Mouse (Mus musculus) heart, embryonic 11.5 days (tissue): ENCODE measurements at regions not wholly inside any gene's neighbourhood (a gene's known extent, or its start where the extent isn't known, plus 50 kb on each side); places are given as distances from the start of the nearest gene placed in this dataset.

ENCODE experiments used
- ATAC-seq: fragments of 200-750 bp; cut with Nextera tagmentation; replicated peaks from 2 replicates; pipeline ENCODE4 v1.8.0; 2017; ENCODE audit warnings: moderate library complexity; ENCODE audit not compliant: insufficient number of reproducible peaks, low FRiP score, low TSS enrichment
- H3K27ac ChIP-seq: fragments of 300-500 bp; sonication (generic); 2 replicates; pipeline ENCODE4 v1.5.1; 2014; ENCODE audit warnings: mild to moderate bottlenecking, low read depth, low read length
- H3K27me3 ChIP-seq: fragments of 300-500 bp; sonication (generic); 2 replicates; pipeline ENCODE4 v1.6.1; 2014; ENCODE audit warnings: mild to moderate bottlenecking, low read length, mixed read lengths; ENCODE audit not compliant: control insufficient read depth, insufficient read depth
- H3K36me3 ChIP-seq: fragments of 300-500 bp; sonication (generic); 2 replicates; pipeline ENCODE4 v1.6.1; 2014; ENCODE audit warnings: mild to moderate bottlenecking, low read length, moderate library complexity, mixed read lengths; ENCODE audit not compliant: control insufficient read depth, insufficient read depth
- H3K4me1 ChIP-seq: fragments of 300-500 bp; sonication (generic); 2 replicates; pipeline ENCODE4 v1.6.1; 2014; ENCODE audit warnings: low read length; ENCODE audit not compliant: control insufficient read depth, insufficient read depth
- H3K4me2 ChIP-seq: fragments of 300-500 bp; sonication (generic); 2 replicates; pipeline ENCODE4 v1.6.1; 2014; ENCODE audit warnings: mild to moderate bottlenecking, moderate library complexity
- H3K4me3 ChIP-seq: fragments of 300-500 bp; sonication (generic); 2 replicates; pipeline ENCODE4 v1.5.1; 2014; ENCODE audit warnings: low read depth, low read length
- H3K9ac ChIP-seq: fragments of 300-500 bp; sonication (generic); 2 replicates; pipeline ENCODE4 v1.6.1; 2014; ENCODE audit warnings: mild to moderate bottlenecking, low read depth, low read length, moderate library complexity
- H3K9me3 ChIP-seq: fragments of 300-500 bp; sonication (generic); replicated peaks from 2 replicates; pipeline ENCODE4 v1.6.1; 2016; ENCODE audit warnings: low read length; ENCODE audit not compliant: control insufficient read depth
- WGBS: fragments of 180-500 bp; shearing (Covaris S2); extraction: QIAGEN DNeasy Blood & Tissue Kit; methylation state at CpG from one replicate; pipeline ENCODE4 v1.1.7; 2014; ENCODE audit not compliant: insufficient replicate concordance; 5-methylcytosine and 5-hydroxymethylcytosine counted together

- H3K9ac ChIP-seq: no peak overlapping the region
- peaks cover 3% of the 10 kb centered on the region; the same call in 1 of the 2 replicates for H3K27me3 ChIP-seq
- H3K27ac ChIP-seq: no peak overlapping the region
- H3K4me1 ChIP-seq: peaks cover 5% of the 10 kb centered on the region; the same call in 1 of the 2 replicates
- no peaks in the 10 kb centered on the region for H3K36me3 ChIP-seq
- WGBS: 61% methylated on average over 6 of the region's 6 CpGs
- ATAC-seq: no peak
- no peak overlapping the region for H3K4me2 ChIP-seq
- 0 out of 2 replicates have a peak, but pooled peaks cover 2% of the 10 kb centered on the region for H3K9me3 ChIP-seq
- no peak overlapping the region for H3K4me3 ChIP-seq
Observed at GRCm38 (mm10) chr5:119379915-119380432, 290.5 kb upstream of the Tbx3 start.

- 0 out of 2 replicates have a peak, but pooled peaks cover 2% of the 10 kb centered on the region for H3K9me3 ChIP-seq
- no peak for ATAC-seq
- WGBS: 80% methylated on average over 12 of the region's 12 CpGs
- H3K4me2 ChIP-seq: no peak overlapping the region
- H3K4me1 ChIP-seq: peaks cover 5% of the 10 kb centered on the region; the same call in 1 of the 2 replicates
- no peaks in the 10 kb centered on the region for H3K36me3 ChIP-seq
- peaks cover 3% of the 10 kb centered on the region; the same call in 1 of the 2 replicates for H3K27me3 ChIP-seq
- H3K27ac ChIP-seq: no peak overlapping the region
- H3K4me3 ChIP-seq: no peak overlapping the region
- no peak overlapping the region for H3K9ac ChIP-seq
Observed at GRCm38 (mm10) chr5:119381495-119381894, 289.0 kb upstream of the Tbx3 start.

GRCm38 (mm10) chr5:119385506-119385905 is 285.0 kb upstream of the Tbx3 start:
- no peak for ATAC-seq
- Histone ChIP-seq H3K36me3 (no peaks in the 10 kb centered on the region), H3K27me3 (no peaks in the 10 kb centered on the region), H3K9ac (no peak overlapping the region), H3K4me3 (no peak overlapping the region), H3K9me3 (0 out of 2 replicates have a peak, but pooled peaks cover 2% of the 10 kb centered on the region), H3K4me1 (peaks cover 2% of the 10 kb centered on the region; the same call in 1 of the 2 replicates), H3K4me2 (no peak overlapping the region), H3K27ac (no peak overlapping the region)
- 84% methylated on average over 10 of the region's 10 CpGs for WGBS

GRCm38 (mm10) chr5:119386821-119387220 is 283.6 kb upstream of the Tbx3 start:
- Histone ChIP-seq H3K4me3 (no peak overlapping the region), H3K4me1 (no peaks in the 10 kb centered on the region), H3K27ac (no peak overlapping the region), H3K27me3 (no peaks in the 10 kb centered on the region), H3K9me3 (no peaks in the 10 kb centered on the region), H3K4me2 (no peak overlapping the region), H3K36me3 (no peaks in the 10 kb centered on the region), H3K9ac (no peak overlapping the region)
- no peak for ATAC-seq
- 83% methylated on average over 8 of the region's 8 CpGs for WGBS

GRCm38 (mm10) chr5:119387261-119387660 is 283.2 kb upstream of the Tbx3 start:
- 63% methylated on average over 2 of the region's 2 CpGs for WGBS
- no peak for ATAC-seq
- no peak overlapping the region for H3K4me2 ChIP-seq
- H3K36me3 ChIP-seq: no peaks in the 10 kb centered on the region
- H3K4me1 ChIP-seq: no peaks in the 10 kb centered on the region
- no peak overlapping the region for H3K4me3 ChIP-seq
- no peaks in the 10 kb centered on the region for H3K27me3 ChIP-seq
- no peaks in the 10 kb centered on the region for H3K9me3 ChIP-seq
- no peak overlapping the region for H3K9ac ChIP-seq
- no peak overlapping the region for H3K27ac ChIP-seq

- no peak overlapping the region for H3K9ac ChIP-seq
- no peaks in the 10 kb centered on the region for H3K27me3 ChIP-seq
- ATAC-seq: no peak
- no peaks in the 10 kb centered on the region for H3K36me3 ChIP-seq
- H3K4me3 ChIP-seq: no peak overlapping the region
- no peaks in the 10 kb centered on the region for H3K4me1 ChIP-seq
- H3K4me2 ChIP-seq: no peak overlapping the region
- no peaks in the 10 kb centered on the region for H3K9me3 ChIP-seq
- 72% methylated on average over 5 of the region's 5 CpGs for WGBS
- no peak overlapping the region for H3K27ac ChIP-seq
Observed at GRCm38 (mm10) chr5:119388841-119389240, 281.6 kb upstream of the Tbx3 start.

- H3K27me3 ChIP-seq: no peaks in the 10 kb centered on the region
- no peak overlapping the region for H3K27ac ChIP-seq
- no peak overlapping the region for H3K4me2 ChIP-seq
- H3K9me3 ChIP-seq: no peaks in the 10 kb centered on the region
- H3K9ac ChIP-seq: no peak overlapping the region
- H3K4me3 ChIP-seq: no peak overlapping the region
- ATAC-seq: no peak
- 83% methylated on average over 9 of the region's 9 CpGs for WGBS
- no peaks in the 10 kb centered on the region for H3K36me3 ChIP-seq
- H3K4me1 ChIP-seq: no peaks in the 10 kb centered on the region
Observed at GRCm38 (mm10) chr5:119389384-119389783, 281.1 kb upstream of the Tbx3 start.

GRCm38 (mm10) chr5:119389857-119390256 is 280.6 kb upstream of the Tbx3 start:
- no peaks in the 10 kb centered on the region for H3K36me3 ChIP-seq
- H3K9me3 ChIP-seq: no peaks in the 10 kb centered on the region
- H3K27me3 ChIP-seq: no peaks in the 10 kb centered on the region
- no peak overlapping the region for H3K4me3 ChIP-seq
- H3K4me2 ChIP-seq: no peak overlapping the region
- ATAC-seq: no peak
- H3K9ac ChIP-seq: no peak overlapping the region
- no peak overlapping the region for H3K27ac ChIP-seq
- no peaks in the 10 kb centered on the region for H3K4me1 ChIP-seq
- 83% methylated on average over 7 of the region's 7 CpGs for WGBS

- peaks cover 11% of the 10 kb centered on the region for H3K4me1 ChIP-seq
- H3K9ac ChIP-seq: no peak overlapping the region
- 60% methylated on average over 5 of the region's 5 CpGs for WGBS
- H3K4me3 ChIP-seq: no peak overlapping the region
- no peaks in the 10 kb centered on the region for H3K9me3 ChIP-seq
- H3K27ac ChIP-seq: no peak overlapping the region
- no peaks in the 10 kb centered on the region for H3K36me3 ChIP-seq
- no peaks in the 10 kb centered on the region for H3K27me3 ChIP-seq
- no peak for ATAC-seq
- H3K4me2 ChIP-seq: no peak overlapping the region
Observed at GRCm38 (mm10) chr5:119398475-119398874, 272.0 kb upstream of the Tbx3 start.
